Mouse (Mus musculus) small intestine, adult 2 months (tissue): ENCODE data around the gene Rnf150.

ENCODE experiments used
- CTCF ChIP-seq: fragments of 200-500 bp; IDR thresholded peaks from 2 replicates; pipeline ENCODE4 v1.5.1; 2012; ENCODE audit warnings: low read depth, mild to moderate bottlenecking, control low read depth, inconsistent platforms, low read length, moderate library complexity, mixed read lengths; ENCODE audit not compliant: insufficient replicate concordance, insufficient read length; ENCODE audit errors: extremely low read depth
- POLR2A ChIP-seq: fragments of 200-500 bp; IDR thresholded peaks from 2 replicates; pipeline ENCODE4 v1.6.1; 2012; ENCODE audit warnings: low read depth, mild to moderate bottlenecking, control low read depth, inconsistent platforms, low read length, moderate library complexity

DNA sequence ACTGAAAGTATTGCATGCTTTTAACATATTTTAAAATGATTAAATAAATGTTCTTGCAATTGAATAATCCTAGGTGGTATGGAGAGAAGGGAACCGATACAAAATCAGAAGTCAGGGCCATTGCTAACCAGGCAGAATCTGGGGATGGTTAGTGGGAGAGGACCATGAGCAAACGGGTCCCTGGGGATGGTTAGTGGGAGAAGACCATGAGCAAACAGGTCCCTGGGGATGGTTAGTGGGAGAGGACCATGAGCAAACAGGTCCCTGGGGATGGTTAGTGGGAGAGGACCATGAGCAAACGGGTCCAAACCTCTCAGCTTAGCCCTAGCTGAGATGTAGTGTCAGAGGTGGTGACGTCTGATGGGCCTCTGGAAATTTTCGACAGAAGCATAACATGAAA is 247.0 kb downstream of the Rnf150 start:
- TF ChIP-seq POLR2A = no peak
- no peak for TF ChIP-seq CTCF
